Mouse (Mus musculus): ENCODE data around the gene Smim14.

Gene Smim14

GRCm38 (mm10) chr5:65460361-65460760 is 76.6 kb downstream of the Smim14 start:
- no peak for DNase-seq (ENCODE audit: low read depth)

DNA sequence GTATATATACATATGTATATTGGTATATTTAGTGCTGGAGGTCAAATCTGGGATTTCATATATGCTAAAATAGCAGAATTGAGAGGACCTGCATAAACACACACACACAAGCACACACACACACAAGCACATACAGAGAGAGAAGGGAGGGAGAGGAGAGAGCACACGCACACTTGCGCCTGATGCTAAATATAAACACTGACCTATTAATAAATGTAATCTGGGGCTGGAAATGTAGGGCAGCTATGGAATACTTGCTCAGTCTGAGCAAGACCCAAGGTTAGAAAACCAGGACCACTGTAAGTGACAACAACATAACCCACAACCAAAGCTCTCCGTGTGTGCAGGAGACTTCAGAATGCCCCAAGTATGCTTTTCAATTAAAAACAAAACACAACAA is 77.5 kb downstream of the Smim14 start:
- no peak for DNase-seq (ENCODE audit: low read depth)

DNA sequence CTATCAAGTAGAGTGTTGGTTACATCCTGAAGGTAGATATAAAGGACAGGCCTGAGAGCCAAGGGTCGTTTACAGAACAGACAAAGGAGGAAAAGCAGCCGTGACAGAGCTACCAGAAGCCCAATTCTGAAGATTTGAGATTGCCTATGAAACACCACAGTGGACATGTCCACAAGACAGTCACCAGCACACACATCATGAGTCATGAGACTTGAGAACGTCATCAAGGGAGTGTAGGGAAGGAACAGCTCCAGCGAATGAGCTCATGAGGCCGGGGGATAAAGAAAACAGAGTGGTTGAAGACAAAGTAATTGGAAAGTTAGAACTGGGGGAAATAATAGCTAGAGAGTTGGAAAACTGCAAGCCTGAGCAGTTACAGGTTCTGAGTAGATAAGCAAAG is 79.1 kb downstream of the Smim14 start:
- DNase-seq (ENCODE audit: low read depth) = peak; percentile 64

- peak; percentile 65 for DNase-seq (ENCODE audit: low read depth)
Measured at GRCm38 (mm10) chr5:65457086-65457827, 79.7 kb downstream of the Smim14 start.

DNA sequence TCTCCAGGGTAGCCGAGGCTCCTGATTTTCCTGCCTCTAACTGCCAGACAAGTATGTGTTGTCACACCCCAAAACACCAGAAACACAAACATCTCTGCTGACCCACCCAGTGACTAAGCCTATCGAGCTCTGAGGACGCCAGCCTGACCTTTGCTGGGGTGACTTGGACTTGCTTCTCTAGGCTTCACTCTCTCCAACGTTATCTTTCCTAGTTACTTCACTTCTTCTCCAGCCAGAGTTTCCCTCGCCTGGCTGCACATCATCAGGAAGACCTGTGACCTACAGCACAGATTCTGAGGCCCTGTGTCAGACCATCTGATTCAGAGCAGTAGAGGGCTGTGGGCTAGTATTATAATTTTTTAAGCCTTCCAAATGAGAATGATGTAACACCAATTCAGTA is 82.2 kb downstream of the Smim14 start:
- peak; percentile 71 for DNase-seq (ENCODE audit: low read depth)

DNA sequence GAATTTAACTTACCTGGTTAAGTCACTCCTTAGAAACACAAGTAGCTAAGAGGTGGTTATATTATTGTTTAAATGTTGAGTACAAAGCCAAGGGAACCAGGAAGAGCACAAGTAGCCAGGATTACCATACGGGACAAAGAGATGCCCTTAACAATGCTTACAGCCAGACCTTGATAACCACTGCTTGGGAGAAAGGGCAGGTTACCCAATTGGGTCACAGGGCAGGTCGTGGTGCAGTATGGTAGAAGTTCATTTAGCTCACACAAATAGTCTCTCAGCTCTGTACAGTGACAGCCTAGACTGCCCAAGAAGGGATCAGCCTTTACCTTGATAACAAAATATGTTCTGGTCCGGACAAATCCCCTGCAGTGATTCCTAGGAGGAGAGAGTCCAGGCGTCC is 88.0 kb downstream of the Smim14 start:
- no peak for DNase-seq (ENCODE audit: low read depth)

DNA sequence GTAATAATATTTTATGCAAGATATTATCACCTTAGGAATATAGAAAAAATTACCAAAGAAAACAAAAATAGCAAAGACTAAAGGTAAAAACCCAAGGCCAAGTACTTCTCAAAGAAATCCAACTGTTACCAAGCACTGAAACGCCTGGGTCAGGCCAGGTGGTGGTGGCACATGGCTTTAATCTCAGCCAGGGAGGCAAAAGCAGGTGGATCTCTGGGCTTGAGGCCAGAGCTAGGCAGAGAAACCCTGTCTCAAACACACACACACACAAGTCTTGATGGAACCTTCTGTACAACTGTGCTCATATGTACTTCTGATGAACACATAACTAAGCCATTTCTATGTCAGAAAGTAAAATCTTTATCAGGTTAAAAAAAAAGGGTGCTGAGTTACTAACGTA is 89.2 kb downstream of the Smim14 start:
- no peak for DNase-seq (ENCODE audit: low read depth)

DNA sequence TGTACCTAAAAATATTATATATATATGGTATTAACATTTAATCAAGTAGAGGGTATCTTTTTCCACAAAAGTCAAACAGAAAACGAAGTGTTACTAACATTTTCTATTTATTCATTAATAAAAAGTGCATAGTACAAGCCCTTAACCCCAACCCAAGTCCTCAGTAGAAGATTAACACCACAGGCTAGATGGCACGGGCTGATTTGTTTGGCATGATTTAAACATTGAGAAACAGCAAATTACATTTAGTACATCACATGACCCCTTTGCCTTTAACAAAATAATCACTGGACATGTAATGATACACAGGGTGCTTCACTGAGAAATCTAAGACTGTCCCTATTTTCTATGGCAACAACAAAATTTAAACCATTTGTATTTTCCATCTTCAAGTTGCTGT is 90.2 kb downstream of the Smim14 start:
- no peak for DNase-seq (ENCODE audit: low read depth)

- no peak for DNase-seq (ENCODE audit: low read depth)
Measured at GRCm38 (mm10) chr5:65444981-65445380, 92.0 kb downstream of the Smim14 start.

- DNase-seq (ENCODE audit: low read depth) = no peak
Measured at GRCm38 (mm10) chr5:65438041-65438440, 98.9 kb downstream of the Smim14 start.

DNA sequence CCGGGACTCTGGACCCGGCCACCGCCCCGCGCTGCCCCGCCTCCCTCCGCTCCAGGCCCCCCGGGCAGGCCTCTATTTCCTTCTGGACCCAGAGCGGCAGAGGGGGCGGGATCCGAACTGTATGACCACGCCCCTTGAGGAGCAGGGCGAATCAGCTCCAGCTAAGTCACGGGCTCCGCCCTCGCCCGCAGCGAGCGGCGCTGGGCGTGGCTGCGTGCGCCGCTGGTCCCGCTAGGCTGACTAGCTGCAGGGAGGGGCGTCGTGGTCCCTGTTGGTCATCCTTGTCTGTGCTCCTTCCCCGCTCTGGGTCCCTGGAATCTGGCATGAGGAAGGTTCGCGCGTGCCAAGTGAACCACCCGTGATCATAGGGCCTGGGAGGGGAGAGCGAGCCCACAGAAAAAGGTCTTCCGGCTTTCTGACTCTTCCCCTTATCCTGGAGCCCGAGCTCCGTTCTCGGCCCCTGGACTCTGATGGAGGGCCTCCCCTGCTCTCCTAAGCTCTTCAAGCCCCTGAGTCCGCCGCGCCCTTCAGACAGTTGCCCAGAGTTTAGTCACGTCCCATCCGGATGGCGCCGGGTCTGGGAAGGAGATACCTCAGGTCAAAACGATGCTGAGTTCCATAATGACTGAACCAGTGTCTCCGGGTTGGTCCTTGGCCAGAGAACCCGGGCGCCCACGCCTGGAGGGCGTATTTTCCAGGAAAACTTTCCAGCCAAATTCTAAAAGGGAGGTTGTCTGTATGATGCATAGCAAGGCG is 101.0 kb downstream of the Smim14 start, which contains the start of gene Ugdh:
Ugdh (minus strand) TSS at position 144 of the 756 bp plus-strand sequence.
- DNase-seq (ENCODE audit: low read depth) = peak; percentile 94

DNA sequence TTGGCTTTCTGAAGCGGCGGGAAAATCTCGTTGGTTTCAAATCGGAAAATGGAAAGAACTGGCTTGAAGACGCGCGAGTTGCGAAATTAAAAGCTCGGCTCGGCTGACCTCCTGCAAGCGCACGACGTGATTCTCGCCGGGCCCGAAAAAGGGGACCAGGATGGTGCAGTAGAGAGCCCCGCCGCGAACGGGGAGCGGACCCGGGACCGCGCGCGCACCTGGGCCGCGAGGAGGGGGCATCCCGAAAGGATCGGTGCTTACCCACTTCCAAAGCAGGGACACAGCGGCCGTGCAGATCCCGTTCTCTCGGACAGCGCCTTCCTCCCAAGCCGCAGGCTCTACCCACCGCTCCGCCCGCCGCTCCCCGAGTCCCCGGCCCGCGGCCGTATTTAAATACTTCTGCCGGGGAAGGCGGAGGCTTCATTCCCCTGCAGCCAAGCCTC is 101.6 kb downstream of the Smim14 start:
- peak; percentile 20 for DNase-seq (ENCODE audit: low read depth)

GRCm38 (mm10) chr5:65434471-65435362 is 102.3 kb downstream of the Smim14 start:
- DNase-seq (ENCODE audit: low read depth) = peak; percentile 16

- DNase-seq (ENCODE audit: low read depth) = no peak
Measured at GRCm38 (mm10) chr5:65429441-65429840, 107.5 kb downstream of the Smim14 start.

- DNase-seq (ENCODE audit: low read depth) = peak; percentile 44
Measured at GRCm38 (mm10) chr5:65428321-65428720, 108.7 kb downstream of the Smim14 start.

GRCm38 (mm10) chr5:65425251-65425650 is 111.7 kb downstream of the Smim14 start:
- DNase-seq (ENCODE audit: low read depth) = no peak

DNA sequence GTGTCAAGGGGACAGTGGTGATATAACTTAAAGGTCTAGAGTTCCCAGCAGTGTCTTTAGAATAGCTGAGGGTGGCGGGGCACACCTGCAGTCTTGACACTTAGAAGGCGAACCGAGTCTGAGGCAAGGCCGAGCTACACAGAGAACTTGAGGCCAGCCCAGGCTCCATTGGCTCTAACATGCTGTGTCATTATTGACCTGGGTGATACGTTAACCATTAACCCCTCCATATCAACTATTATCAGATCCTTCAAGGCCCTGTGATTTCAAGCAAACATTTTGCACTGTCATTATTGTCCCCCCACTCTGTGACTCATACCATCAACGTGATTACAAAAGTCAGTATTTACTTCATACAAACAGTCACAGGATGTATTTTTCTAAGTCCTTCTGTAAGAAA is 112.8 kb downstream of the Smim14 start:
- DNase-seq (ENCODE audit: low read depth) = no peak

GRCm38 (mm10) chr5:65422803-65423202 is 114.2 kb downstream of the Smim14 start:
- DNase-seq (ENCODE audit: low read depth) = no peak

DNA sequence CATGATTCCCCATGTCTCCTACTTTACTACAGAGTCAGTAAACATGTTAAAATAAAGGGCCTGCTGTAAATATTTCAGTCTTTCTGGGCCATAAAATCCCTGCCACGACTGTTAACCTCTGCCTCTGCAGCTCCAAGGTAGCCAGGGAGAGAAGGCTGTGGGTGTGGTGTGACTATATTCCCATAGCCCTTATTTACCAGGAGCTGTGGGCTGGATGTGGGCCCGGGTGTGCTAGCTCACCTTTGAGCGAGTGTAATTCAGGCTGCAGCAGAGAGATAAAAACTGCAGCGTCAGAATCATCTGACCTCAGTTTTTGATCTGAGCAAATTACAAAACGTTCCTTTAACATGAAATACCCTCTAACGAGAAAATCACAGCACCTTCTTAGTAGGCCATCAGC is 116.2 kb downstream of the Smim14 start:
- no peak for DNase-seq (ENCODE audit: low read depth)

DNA sequence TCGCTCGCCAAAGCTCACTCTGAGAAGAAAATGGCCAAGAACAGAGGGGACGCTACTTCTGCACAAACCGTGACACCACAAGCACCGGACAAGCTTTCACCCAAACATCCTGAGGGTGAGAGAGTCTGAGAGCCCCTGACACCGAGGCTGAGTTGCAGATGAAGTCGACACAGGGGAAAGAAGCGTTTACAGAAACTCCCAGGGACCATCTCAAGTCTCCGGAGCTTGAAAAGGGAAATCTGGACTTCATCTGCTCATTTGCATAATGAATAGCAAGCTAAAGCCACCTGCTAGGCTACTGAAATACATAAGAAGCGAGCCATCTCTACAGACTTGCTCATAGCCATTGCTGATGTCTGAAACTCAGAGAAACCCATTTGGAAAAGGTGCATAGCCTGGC is 117.8 kb downstream of the Smim14 start:
- DNase-seq (ENCODE audit: low read depth) = no peak

- peak; percentile 19 for DNase-seq (ENCODE audit: low read depth)
Measured at GRCm38 (mm10) chr5:65415653-65416458, 121.1 kb downstream of the Smim14 start.

Data from fibroblast of lung, adult 2 months (primary cell).